In the genomic region with DNA sequence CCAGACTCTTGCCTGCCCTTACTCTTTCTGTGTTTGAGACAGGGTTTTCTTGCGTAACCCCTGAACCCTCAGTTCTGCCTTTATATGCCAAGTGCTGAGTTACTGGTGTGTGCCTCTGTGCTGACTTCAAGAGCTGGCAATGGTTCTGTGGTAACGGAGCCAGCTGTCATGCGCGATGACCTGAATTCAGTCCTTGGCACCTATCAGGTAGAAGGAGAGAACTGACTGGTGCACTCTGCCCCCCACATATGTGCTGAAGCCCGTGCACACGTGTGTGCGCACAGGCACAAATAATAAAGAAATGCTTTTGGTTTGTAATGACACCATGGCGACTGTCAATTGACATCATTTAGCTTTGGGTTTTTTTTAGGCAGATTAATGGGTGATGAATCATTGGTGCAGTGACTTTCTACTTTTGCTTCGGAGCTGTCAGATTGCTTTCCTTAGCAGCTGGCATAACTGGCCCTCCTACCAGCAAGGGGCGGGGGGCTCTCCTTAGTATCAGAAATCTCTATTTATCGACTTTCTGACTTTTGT, we compare ENCODE assay signal across 10 mouse cellular contexts. TPM values are rescaled to one million over a fixed set of nuclear protein-coding genes. Genes with fewer than 3 reads are reported as not detected.
A peak's percentile ranks its signal among the peaks of the same experiment; 100 is the strongest.
DNase-seq lines count a peak whose midpoint lies in the region; ATAC-seq and TF ChIP-seq lines count a peak whose summit lies in the region.
"Had no signal": no experiment of that assay in that cellular context is flagged by ENCODE, and none has a peak within 500 bp of the region (broad histone marks: within the 10 kb centered on the region; RNA-seq: fewer than 3 reads in every experiment).

No protein-coding gene starts in this region.

- peak; percentile 97 for DNase-seq in heart, adult 11 months
- DNase-seq in thymus, postnatal 14 days = peak; percentile 30
- DNase-seq in thymus, adult 2 months = no peak
- peak; percentile 44 for DNase-seq in gastrocnemius, postnatal 10 days
- DNase-seq in stomach, postnatal 0 days (ENCODE audit: low spot score) = no peak
- DNase-seq in liver, embryonic 11.5 days (ENCODE audit: low spot score) = no peak
- DNase-seq in B cell, adult 2 months = no peak
- DNase-seq: layer of hippocampus, postnatal 36 days had no signal

- ATAC-seq in heart, embryonic 11.5 days (replicated peaks; ENCODE audit: insufficient number of reproducible peaks, low FRiP score, low TSS enrichment) = no peak
- no peak for ATAC-seq in stomach, postnatal 0 days (ENCODE audit: low FRiP score, low TSS enrichment)
- ATAC-seq in liver, embryonic 11.5 days (replicated peaks; ENCODE audit: low FRiP score) = no peak

- no peaks in the 10 kb centered on the region for H3K36me3 ChIP-seq in heart, embryonic 11.5 days (ENCODE audit: control insufficient read depth, insufficient read depth, low read length)
- no peaks in the 10 kb centered on the region for H3K36me3 ChIP-seq in thymus, adult 2 months (ENCODE audit: control insufficient read depth, insufficient read depth, low read length)
- H3K36me3 ChIP-seq in stomach, postnatal 0 days (ENCODE audit: control insufficient read depth, insufficient read depth, low read length) = no peaks in the 10 kb centered on the region
- H3K36me3 ChIP-seq in liver, embryonic 11.5 days (ENCODE audit: control insufficient read depth, insufficient read depth, low read length) = no peaks in the 10 kb centered on the region

- H3K9me3 ChIP-seq in heart, embryonic 11.5 days (replicated peaks; ENCODE audit: control insufficient read depth, low read length) = no peaks in the 10 kb centered on the region
- no peaks in the 10 kb centered on the region for H3K9me3 ChIP-seq in stomach, postnatal 0 days (ENCODE audit: control insufficient read depth, low read length)
- no peaks in the 10 kb centered on the region for H3K9me3 ChIP-seq in liver, embryonic 11.5 days (ENCODE audit: control insufficient read depth, low read length)
- H3K9me3 ChIP-seq: megakaryocyte, embryonic 14.5 days had no signal

- no peak overlapping the region for H3K27ac ChIP-seq in heart, embryonic 11.5 days (ENCODE audit: low read depth, low read length)
- H3K27ac ChIP-seq in thymus, adult 2 months (ENCODE audit: control insufficient read depth, insufficient read depth, low read length) = no peak overlapping the region
- peak overlapping the region; percentile 26; the same call in 1 of the 2 replicates for H3K27ac ChIP-seq in stomach, postnatal 0 days (replicated peaks)
- H3K27ac ChIP-seq in liver, embryonic 11.5 days (ENCODE audit: low read depth, low read length) = no peak overlapping the region

- no peak overlapping the region for H3K4me2 ChIP-seq in heart, embryonic 11.5 days
- no peak overlapping the region for H3K4me2 ChIP-seq in stomach, postnatal 0 days (replicated peaks; ENCODE audit: low read depth)
- no peak overlapping the region for H3K4me2 ChIP-seq in liver, embryonic 11.5 days

- no peak for TF ChIP-seq CTCF in thymus, adult 2 months (IDR thresholded peaks at IDR 0.05; ENCODE audit: borderline replicate concordance, control insufficient read depth, extremely low read depth, insufficient read depth, low read length, poor library complexity)
- TF ChIP-seq CTCF in stomach, postnatal 0 days (IDR thresholded peaks at IDR 0.05; ENCODE audit: low read depth) = no peak

- 79% methylated on average over 11 of the region's 11 CpGs for WGBS in heart, embryonic 11.5 days (ENCODE audit: insufficient replicate concordance)
- WGBS in thymus, adult 2 months = 86% methylated on average over 11 of the region's 11 CpGs
- WGBS in stomach, postnatal 0 days = 56% methylated on average over 11 of the region's 11 CpGs
- 83% methylated on average over 11 of the region's 11 CpGs for WGBS in liver, embryonic 11.5 days

- H3K4me1 ChIP-seq in heart, embryonic 11.5 days (ENCODE audit: control insufficient read depth, insufficient read depth, low read length) = peaks cover 54% of the 10 kb centered on the region
- H3K4me1 ChIP-seq in thymus, adult 2 months (replicated peaks; ENCODE audit: control insufficient read depth, insufficient read depth, low read length) = no peaks in the 10 kb centered on the region
- H3K4me1 ChIP-seq in stomach, postnatal 0 days (replicated peaks; ENCODE audit: control insufficient read depth, insufficient read depth) = peaks cover 3% of the 10 kb centered on the region; the same call in 1 of the 2 replicates
- peaks cover 18% of the 10 kb centered on the region for H3K4me1 ChIP-seq in liver, embryonic 11.5 days (replicated peaks; ENCODE audit: control insufficient read depth, insufficient read depth, low read length)

- no peak overlapping the region for H3K4me3 ChIP-seq in heart, embryonic 11.5 days (ENCODE audit: low read depth, low read length)
- no peak overlapping the region for H3K4me3 ChIP-seq in thymus, adult 2 months (ENCODE audit: control insufficient read depth, insufficient read depth, low read length)
- no peak overlapping the region for H3K4me3 ChIP-seq in stomach, postnatal 0 days (ENCODE audit: low read depth, low read length)
- H3K4me3 ChIP-seq in liver, embryonic 11.5 days (ENCODE audit: low read depth, low read length) = no peak overlapping the region
- H3K4me3 ChIP-seq: megakaryocyte, embryonic 14.5 days had no signal

- no peak for TF ChIP-seq EP300 in stomach, postnatal 0 days (optimal IDR thresholded peaks at IDR 0.05)

- no peaks in the 10 kb centered on the region for H3K27me3 ChIP-seq in heart, embryonic 11.5 days (ENCODE audit: control insufficient read depth, insufficient read depth, low read length)
- H3K27me3 ChIP-seq in thymus, adult 2 months (ENCODE audit: control insufficient read depth, insufficient read depth, low read length) = no peaks in the 10 kb centered on the region
- H3K27me3 ChIP-seq in stomach, postnatal 0 days (ENCODE audit: control insufficient read depth, insufficient read depth, low read length) = no peaks in the 10 kb centered on the region
- H3K27me3 ChIP-seq in liver, embryonic 11.5 days (replicated peaks; ENCODE audit: control insufficient read depth, insufficient read depth, low read length) = no peaks in the 10 kb centered on the region

- no peak overlapping the region for H3K9ac ChIP-seq in heart, embryonic 11.5 days (ENCODE audit: low read depth, low read length)
- no peak overlapping the region for H3K9ac ChIP-seq in stomach, postnatal 0 days (ENCODE audit: low read length)
- no peak overlapping the region for H3K9ac ChIP-seq in liver, embryonic 11.5 days (ENCODE audit: low read depth, low read length)

- TF ChIP-seq POLR2A in thymus, adult 2 months (IDR thresholded peaks at IDR 0.05; ENCODE audit: control insufficient read depth, extremely low read depth, insufficient read depth, low read length, poor library complexity) = no peak

RNA-seq across cellular contexts. Expression of gene Itsn1, which starts 38.2 kb away (rescaled TPM):
- 26.6 and 29.5 TPM in 2 replicates for polyA plus RNA-seq in heart, embryonic 11.5 days (2014; fragmentation: Nextera tagmentation; extraction: Ambion mirVana)
- polyA plus RNA-seq in thymus, adult 2 months (2012; rRNA removed) = 8.9 and 12.9 TPM in 2 replicates
- total RNA-seq in gastrocnemius, postnatal 10 days (2021) = 10 to 100 TPM; 60.2 to 81.2 TPM
- polyA plus RNA-seq in stomach, postnatal 0 days (2015; fragmentation: Nextera tagmentation; extraction: Ambion mirVana) = 7.8 and 8.7 TPM in 2 replicates
- polyA plus RNA-seq in liver, embryonic 11.5 days (2014; fragmentation: Nextera tagmentation; extraction: Ambion mirVana) = 24.0 and 24.5 TPM in 2 replicates

RNA-seq across cellular contexts. Expression of gene Cryzl1, which starts 38.5 kb away (rescaled TPM):
- polyA plus RNA-seq in heart, embryonic 11.5 days (2014; fragmentation: Nextera tagmentation; extraction: Ambion mirVana) = 54.5 and 54.7 TPM in 2 replicates
- polyA plus RNA-seq in thymus, adult 2 months (2012; rRNA removed) = 19.1 and 21.7 TPM in 2 replicates
- 10 to 100 TPM; 15.1 to 19.4 TPM for total RNA-seq in gastrocnemius, postnatal 10 days (2021)
- 45.2 and 45.3 TPM in 2 replicates for polyA plus RNA-seq in stomach, postnatal 0 days (2015; fragmentation: Nextera tagmentation; extraction: Ambion mirVana)
- polyA plus RNA-seq in liver, embryonic 11.5 days (2014; fragmentation: Nextera tagmentation; extraction: Ambion mirVana) = 56.4 and 57.7 TPM in 2 replicates

Comparison
In these comparisons a context has a peak if more than half of its experiments do, and no peak if none do; other contexts are left out.
1. DNase-seq: peak in heart, adult 11 months (single experiment), thymus, postnatal 14 days (single experiment) and gastrocnemius, postnatal 10 days (single experiment); none in thymus, adult 2 months (single experiment), stomach, postnatal 0 days (single experiment), liver, embryonic 11.5 days (single experiment) and B cell, adult 2 months (0 of 2).